Mouse (Mus musculus) forebrain, embryonic 12.5 days (tissue): ENCODE measurements at regions not wholly inside any gene's neighbourhood (a gene's known extent, or its start where the extent isn't known, plus 50 kb on each side); places are given as distances from the start of the nearest gene placed in this dataset.
A peak's percentile ranks its signal among the peaks of the same experiment; 100 is the strongest.

ENCODE experiments used
- ATAC-seq: fragments of 200-750 bp; cut with Nextera tagmentation; 2 replicates; pipeline ENCODE4 v1.8.0; 2017; ENCODE audit warnings: moderate TSS enrichment; ENCODE audit not compliant: low FRiP score
- H3K27ac ChIP-seq: fragments of 300-500 bp; sonication (generic); 2 replicates; pipeline ENCODE4 v1.5.1; 2016; ENCODE audit warnings: mild to moderate bottlenecking
- H3K27me3 ChIP-seq: fragments of 300-500 bp; sonication (generic); 2 replicates; pipeline ENCODE4 v1.6.1; 2016; ENCODE audit warnings: mild to moderate bottlenecking
- H3K36me3 ChIP-seq: fragments of 300-500 bp; sonication (generic); replicated peaks from 2 replicates; pipeline ENCODE4 v1.6.1; 2016; ENCODE audit warnings: mild to moderate bottlenecking
- H3K4me1 ChIP-seq: fragments of 300-500 bp; sonication (generic); 2 replicates; pipeline ENCODE4 v1.6.1; 2016
- H3K4me2 ChIP-seq: fragments of 300-500 bp; sonication (generic); 2 replicates; pipeline ENCODE4 v1.6.1; 2016; ENCODE audit warnings: mild to moderate bottlenecking, moderate library complexity
- H3K4me3 ChIP-seq: fragments of 300-500 bp; sonication (generic); replicated peaks from 2 replicates; pipeline ENCODE4 v1.5.1; 2016; ENCODE audit warnings: mild to moderate bottlenecking
- H3K9ac ChIP-seq: fragments of 300-500 bp; sonication (generic); 2 replicates; pipeline ENCODE4 v1.6.1; 2016; ENCODE audit warnings: mild to moderate bottlenecking
- H3K9me3 ChIP-seq: fragments of 300-500 bp; sonication (generic); 2 replicates; pipeline ENCODE4 v1.6.1; 2016
- WGBS: fragments of 180-500 bp; shearing (Covaris S2); methylation state at CpG from one replicate; pipeline ENCODE4 v1.1.7; 2016; 5-methylcytosine and 5-hydroxymethylcytosine counted together

DNA sequence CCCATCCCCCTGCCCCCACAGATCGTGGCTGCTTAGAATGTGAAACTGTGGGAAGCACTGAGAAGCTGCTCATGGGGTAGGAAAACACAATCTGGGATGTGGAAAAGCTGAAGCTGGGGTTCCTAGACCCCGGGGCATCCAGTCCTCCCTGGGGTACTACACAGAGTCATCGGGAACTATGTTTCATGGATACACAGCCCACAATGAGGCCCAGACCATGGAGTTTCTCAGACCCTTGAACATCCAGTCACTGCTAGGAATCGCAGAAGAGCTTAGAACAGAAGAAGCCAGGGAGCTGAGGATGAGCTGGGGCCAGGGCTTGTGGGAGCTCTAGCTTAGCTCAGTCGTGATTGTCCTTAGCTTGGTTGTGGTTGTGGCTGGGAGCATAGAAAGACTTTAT is 1541.3 kb upstream of the Pcdh10 start:
- ATAC-seq = no peak
- Histone ChIP-seq H3K36me3 (no peaks in the 10 kb centered on the region), H3K4me3 (no peak overlapping the region), H3K9ac (no peak overlapping the region), H3K4me1 (no peaks in the 10 kb centered on the region), H3K27me3 (no peaks in the 10 kb centered on the region), H3K9me3 (no peaks in the 10 kb centered on the region), H3K4me2 (no peak overlapping the region), H3K27ac (no peak overlapping the region)
- 89% methylated on average over 5 of the region's 5 CpGs for WGBS

DNA sequence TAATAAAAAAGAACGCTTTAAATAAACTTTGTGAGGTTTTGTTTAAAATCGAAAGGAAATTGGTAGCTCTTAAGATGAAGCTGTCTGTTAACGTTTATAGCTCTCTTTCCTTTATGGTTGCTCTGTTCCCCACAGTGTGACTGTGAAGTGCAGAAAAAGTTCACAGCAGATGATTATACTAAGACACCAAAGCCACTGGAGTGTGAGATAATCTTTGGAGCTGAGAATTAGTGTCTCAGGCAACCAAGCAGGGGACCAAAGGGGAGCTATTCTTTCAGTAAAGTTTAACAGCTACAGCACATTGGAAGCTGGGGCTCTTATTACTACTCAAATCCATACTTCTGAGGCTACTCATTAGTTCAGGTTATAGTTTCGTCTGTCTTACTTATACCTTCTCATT is 1530.8 kb upstream of the Pcdh10 start:
- Histone ChIP-seq H3K4me1 (no peaks in the 10 kb centered on the region), H3K9ac (no peak overlapping the region), H3K4me3 (no peak overlapping the region), H3K4me2 (no peak overlapping the region), H3K27ac (no peak overlapping the region), H3K36me3 (no peaks in the 10 kb centered on the region), H3K9me3 (no peaks in the 10 kb centered on the region), H3K27me3 (no peaks in the 10 kb centered on the region)
- WGBS = 41% methylated on average over 4 of the region's 4 CpGs
- ATAC-seq = 0 out of 2 replicates have a peak, but pooled peaks have one; percentile 17
